Mouse (Mus musculus): ENCODE measurements around the gene Dhrs3.

Dhrs3 gene

DNA sequence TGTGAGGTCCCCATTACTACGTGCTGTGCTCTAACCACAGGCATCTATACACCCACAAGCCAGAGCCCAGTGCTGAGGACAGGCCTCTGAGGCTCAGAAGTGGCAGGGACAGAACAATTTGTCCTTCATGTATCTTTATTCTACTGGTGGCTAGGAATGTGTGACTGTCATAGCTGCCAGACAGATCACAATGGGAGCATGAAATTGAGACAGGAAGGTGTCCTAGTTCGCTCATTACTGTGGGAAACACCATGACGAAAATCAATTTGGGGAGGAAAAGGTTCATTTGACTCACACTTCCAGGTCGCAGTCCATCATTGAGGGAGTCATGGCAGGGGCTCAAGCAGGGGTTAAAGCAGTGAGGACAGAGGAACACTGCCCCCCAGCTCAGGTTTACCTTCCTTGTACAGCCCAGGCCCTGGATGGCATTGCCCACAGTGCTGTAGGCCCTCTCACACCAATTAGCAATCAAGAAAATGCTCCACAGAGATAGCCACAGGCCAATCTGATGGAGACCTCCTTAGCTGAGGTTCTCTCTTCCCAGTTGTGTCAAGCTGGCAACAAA lies 47.3 kb downstream of the Dhrs3 start:
- no peak for DNase-seq (ENCODE audit: low spot score)

DNA sequence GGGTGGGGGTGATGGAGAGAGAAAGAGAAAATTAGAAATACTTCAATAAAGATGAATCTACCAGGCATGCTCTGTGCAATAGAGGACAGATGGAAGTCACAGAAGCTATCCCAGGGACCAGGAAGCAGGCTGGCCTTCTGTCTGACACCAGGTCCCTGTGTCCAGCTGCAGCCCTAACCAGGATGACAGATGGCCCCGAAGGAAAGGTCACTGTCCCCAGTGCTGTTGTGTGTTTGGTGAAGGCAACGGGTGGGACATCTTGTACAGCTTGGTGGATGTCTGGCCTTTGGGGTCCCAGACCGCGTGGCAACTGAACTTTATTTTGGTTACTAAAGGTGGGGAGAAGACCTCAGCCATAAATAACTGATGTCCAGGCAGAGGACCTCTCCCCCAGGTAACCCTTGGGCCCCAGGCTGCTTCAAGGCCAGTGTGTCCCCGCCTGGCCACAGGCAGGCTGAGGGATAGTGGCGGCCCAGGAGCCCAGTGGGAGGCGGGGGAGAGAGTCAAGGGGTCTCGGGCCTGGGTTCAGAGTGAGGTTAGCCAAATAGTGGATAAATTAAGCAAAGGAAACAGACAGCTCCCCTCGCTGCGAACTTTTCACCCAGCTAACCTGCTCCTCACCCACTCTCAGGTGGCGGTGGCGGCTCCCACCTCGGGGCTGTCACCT lies 48.3 kb downstream of the Dhrs3 start:
- DNase-seq (ENCODE audit: low spot score) = peak; percentile 33

DNA sequence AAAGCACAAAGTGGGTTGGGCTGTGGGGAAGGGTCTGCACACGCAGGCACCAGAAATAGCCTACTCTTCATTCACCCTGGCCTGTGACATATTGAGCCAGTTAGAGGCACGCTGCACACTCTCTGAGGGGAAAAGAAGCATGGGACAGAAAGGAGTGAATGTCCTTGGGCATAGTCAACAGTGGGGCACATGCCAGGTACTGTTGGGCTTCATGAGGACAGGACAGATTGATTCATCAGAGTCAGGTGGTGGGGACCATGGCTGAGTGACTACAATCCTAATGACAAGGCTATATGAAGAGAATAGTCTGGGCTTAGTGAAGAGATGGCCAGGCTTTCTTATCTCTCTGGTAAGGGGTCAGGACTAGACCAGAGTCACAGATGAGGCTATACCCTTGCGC lies 49.8 kb downstream of the Dhrs3 start:
- DNase-seq (ENCODE audit: low spot score) = no peak

DNA sequence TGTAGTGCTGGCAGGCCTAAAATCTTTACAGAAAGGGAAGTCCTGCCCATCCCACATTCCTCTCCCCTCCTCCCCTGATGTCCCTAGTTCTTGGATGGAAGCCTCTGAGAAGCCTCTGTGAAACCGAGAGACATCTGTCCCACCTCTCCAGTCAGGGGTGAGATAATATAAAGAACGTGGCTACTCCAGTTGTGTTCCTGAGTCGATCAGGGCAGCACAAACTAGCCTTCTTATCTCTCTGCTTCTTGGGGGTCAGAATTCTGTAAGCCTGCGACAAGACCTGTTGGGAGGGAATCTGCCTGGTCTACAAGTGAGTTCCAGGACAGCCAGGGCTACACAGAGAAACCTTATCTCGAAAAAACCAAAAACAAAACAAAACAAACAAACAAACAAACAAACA lies 50.6 kb downstream of the Dhrs3 start:
- DNase-seq (ENCODE audit: low spot score) = no peak

DNA sequence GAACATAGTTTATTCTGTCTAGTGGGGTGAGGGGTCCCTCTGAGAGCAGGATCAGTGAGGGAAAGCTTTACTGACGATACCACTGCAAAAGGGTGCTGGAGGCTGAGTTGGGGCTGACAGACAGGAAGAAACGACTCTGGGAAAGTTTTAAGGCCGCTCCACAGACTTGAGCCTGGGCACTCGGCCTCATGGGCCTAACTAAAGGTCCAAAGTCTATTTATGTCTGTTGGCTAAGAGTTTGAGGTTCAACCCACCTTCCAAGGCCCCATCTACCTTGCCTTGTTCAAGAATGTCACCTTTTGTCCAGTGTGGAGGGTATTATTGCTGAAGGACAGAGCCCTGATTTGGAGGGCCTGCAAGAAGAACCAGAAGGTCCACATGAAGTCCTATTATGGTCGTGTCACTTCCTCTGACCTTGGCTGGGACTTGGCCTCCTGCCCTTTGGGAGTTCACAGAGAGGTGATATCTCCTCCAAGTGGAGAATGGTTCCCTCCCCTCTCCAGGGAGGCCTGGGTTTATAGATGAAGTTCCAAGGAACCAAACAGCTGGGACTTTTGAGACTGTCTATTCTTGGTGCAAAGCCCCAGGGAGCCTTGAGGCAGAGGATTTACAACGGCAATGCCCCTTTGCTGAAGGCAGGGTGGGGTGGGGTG lies 55.2 kb downstream of the Dhrs3 start:
- no peak for DNase-seq (ENCODE audit: low spot score)

DNA sequence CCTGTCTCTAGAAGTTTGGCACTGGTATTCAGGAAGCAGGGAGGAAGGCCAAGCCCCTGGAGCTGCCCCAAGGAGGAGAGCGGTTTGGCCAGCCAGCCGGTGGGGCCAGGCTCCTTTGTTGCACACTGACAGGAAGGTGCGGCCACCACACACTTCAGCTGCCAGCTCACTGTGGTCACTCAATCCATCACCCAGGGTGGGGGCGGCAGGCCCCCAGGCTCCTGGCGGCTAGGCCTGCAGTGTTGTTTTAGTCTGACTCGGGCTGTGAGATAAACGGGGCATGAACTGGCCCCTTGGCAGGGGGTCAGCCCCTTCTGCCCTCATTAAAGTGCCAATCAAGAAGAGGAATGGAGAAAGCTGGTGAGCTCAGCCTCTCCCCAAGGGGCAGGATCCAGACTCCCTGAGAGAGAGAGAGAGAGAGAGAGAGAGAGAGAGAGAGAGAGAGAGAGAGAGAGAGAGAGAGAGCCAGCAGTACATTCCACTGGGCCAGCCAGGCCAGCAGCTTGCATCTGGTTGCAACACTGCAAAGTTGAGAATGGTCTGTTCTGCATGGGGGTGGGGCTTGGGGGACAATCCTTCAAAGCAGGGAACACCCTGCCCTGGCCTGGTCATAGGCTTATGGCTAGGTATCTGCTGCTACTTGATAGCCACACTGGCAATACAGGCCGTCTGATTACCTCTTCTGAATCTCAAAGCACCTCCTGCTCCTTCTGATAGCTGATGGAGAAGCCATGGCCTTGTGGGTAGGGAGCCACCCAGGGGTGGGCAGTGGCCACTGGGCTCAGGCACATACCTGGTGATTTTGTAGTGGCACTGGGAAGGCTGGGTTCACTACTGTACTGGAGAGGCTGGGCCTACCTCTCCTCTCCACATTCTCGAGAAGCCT lies 57.1 kb downstream of the Dhrs3 start:
- peak; percentile 82 for DNase-seq (ENCODE audit: low spot score)

DNA sequence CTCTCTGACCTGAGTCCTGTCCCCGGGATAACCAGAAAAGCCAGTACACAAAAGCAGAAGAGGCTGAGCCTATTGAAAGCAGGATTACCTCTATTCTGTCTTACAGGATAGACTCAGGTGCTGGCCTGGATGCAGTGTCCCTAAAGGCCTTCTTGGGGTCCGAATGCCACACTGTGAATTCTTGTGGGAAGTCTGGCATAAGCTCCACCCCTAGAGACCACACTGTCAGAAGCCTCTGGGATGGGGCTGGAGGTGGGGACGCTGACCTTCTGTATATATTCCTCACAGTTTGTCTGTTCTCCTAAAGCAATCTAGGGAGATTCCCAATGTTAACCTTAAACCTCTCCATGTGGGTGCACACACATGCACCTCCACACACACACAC lies 57.7 kb downstream of the Dhrs3 start:
- no peak for DNase-seq (ENCODE audit: low spot score)

DNA sequence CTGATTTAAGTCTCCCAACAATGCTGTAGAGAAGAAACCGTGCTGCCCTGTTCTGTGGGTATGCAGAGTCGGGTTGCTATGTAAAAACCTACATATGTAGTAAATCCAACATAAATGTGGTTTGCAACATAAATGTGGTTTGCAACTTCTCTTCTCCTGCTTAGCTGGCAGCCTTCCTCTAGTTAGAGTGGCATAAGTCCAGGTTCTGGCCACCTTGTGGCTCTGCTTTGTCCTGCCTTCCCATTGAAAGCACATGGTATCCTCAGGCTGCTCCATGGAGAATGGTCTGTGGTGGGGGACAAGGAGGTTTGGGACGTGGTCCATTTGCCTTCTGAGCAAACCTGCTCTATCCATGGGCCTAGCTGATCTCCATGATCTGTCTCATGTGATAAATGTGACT lies 58.3 kb downstream of the Dhrs3 start:
- no peak for DNase-seq (ENCODE audit: low spot score)

DNA sequence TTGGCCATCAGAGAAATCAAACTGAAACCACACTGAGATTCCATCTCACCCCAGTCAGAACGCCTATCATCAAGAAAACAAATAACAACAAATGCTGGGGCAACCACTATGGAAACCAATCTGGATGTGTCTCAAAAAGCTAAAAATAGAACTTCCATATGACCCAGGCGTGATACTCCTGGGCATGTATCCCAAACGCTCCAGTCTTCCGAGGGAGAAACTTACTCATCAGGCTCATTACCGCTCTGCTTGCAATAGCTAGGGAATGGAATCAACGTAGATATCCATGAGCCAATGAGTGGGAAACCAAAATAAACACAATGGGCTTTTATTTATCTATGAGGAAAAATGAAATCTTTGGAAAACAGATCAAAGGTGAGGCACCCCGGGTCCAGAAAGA lies 59.2 kb downstream of the Dhrs3 start:
- DNase-seq (ENCODE audit: low spot score) = no peak

DNA sequence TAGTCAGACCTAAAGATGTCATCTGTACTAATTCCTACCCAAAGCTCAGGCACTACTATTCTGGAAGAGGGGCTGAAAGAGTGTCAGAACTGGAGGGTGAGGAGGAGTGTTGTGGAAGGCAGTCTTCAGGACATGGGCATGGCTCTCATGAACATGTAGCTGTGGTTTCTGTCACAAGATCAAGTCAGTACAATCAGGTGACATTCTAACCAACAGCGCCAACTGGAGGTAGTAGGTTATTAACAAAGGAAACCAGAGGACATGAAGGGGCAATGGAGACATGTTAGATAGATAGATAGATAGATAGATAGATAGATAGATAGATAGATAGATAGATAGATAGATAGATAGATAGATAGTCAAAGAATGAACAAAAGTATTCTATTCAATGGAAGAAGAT lies 60.8 kb downstream of the Dhrs3 start:
- no peak for DNase-seq (ENCODE audit: low spot score)

DNA sequence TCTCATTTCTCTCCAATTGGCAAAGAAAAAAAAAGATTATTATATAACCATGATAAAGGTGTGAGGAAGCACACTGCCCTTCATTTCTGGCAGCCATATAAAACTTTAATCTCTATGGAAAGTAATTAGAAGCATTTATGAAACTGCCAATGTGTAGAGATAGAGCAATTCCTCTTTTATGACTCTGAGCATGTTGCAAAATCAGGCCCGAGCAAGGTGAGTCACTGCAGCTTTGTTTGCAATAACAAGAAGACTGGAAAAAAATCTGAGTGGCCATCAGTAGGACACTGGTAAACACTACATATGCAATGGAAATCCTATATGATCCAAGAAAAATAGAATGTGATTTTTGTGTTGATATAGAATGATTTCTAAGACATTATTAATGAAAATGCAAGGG lies 63.2 kb downstream of the Dhrs3 start:
- DNase-seq (ENCODE audit: low spot score) = no peak

DNA sequence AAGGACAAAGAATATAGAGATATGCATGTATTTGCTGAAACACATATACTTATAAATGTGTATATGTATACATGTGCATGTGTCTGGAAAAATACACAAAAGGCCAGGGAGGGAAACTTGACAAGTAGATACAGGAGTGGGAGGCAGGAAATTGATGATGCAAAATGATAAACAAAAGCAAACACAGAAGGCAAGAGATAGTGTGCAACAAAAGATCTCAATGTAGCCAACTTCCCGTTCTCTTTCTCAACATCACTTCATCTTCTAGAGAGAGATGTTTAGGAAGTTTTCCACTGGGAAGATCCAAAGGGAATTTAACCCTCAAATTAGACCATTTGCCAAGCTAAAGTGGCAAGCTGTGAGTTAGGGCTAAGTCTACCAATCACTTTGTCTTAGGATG lies 63.7 kb downstream of the Dhrs3 start:
- no peak for DNase-seq (ENCODE audit: low spot score)

DNA sequence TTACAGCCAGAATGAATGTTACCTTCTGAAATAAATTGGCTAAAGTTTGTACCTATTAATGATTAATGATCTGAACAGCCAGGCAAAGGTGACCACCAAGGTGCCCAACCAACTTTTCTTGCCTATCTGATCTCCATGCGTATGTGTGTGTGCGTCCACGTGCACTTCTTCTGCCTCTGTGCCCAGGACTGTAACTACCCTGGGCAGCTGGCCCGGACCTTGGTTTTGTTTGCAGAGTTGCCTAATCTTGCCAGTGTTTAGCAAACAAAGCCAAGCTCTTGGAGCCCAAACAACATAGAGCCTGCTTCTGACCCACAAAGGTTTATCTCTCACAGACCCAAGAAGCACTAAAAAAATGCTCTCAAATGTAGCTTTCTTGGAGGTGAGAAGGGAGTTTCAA lies 64.6 kb downstream of the Dhrs3 start:
- DNase-seq (ENCODE audit: low spot score) = no peak

DNA sequence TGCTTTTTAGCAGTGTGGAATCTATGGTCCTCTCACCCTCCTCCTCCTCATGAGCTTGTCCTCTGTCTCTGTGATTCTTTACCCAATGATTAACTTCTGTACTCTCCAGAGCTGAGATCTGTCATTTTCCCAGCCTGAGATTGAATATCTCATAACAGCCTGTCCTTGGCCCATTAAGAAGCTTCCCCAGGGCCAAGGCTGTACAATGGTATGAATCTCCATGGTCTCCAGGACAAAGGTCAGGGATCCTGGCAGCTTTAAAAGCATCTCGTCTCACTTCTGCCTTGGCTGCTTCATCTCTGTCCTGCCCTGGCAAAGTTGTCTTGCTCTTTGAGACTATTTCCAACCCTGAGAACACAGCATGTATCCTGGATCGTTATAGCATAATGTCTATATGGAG lies 65.1 kb downstream of the Dhrs3 start:
- no peak for DNase-seq (ENCODE audit: low spot score)

DNA sequence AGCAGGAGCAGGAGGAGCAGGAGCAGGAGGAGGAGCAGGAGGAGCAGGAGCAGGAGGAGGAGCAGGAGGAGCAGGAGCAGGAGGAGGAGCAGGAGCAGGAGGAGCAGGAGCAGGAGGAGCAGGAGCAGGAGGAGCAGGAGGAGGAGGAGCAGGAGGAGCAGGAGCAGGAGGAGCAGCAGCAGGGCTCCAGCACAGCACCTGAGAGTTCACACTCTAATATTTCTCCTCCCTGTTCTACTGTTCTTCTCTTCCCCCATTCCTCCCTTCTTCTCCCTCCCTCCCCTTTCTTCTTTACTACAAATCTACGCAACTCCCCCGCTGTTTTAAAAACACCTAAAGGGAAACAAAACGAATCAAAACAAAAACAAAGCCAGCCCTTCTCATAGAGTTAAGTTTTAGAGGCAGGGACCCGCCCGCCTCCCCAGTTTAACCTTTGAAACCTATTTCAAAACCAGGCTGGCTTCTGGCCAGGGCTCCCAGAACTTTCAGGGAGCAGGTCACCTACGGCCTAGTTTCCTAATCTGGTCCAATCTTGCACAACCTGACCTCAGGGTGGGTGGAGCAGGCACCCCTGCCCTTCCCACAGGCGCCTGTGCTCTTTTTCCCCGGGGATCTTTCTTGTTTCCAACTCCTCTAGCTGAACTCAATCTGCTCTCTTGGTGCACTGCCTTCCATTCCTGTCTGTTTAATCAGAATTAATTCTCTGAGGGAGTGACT lies 67.7 kb downstream of the Dhrs3 start:
- DNase-seq (ENCODE audit: low spot score) = no peak

DNA sequence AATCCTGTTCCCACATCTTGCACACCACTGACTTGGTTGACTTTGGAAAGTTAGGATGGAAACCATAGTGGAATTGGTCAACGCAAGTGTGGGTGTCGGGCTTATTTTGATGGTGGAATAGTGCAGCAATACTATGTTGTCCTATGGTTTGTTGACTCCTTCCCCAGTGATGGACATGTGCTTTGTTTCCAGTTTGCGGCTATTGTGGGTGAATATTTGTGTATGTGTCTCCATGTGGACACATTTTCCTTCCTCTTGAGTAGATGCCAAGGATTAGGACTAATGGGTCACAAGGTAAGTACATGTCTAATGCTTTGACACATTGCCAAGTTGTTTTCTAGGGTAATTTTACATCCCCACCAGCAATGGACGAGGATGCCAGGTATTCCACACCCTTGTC lies 68.6 kb downstream of the Dhrs3 start:
- DNase-seq (ENCODE audit: low spot score) = no peak

DNA sequence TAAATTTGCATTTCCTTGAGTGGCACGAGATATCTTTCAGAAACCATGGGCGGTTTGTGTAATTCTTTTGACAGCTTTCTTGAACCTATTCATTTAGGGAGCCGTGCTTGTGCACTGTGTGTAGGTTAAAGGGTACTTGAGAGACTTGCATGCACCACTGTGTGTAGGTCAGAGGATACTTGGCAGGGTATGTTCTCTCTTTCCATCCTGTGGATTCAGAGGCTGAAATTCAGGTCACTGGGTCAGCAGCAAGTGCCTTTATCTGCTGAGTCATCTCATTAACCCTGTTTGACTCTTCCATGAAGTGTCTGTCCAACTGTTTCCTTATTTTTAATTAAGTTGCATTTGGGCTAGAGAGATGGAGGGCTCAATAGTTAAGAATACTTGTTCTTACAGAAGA lies 69.1 kb downstream of the Dhrs3 start:
- DNase-seq (ENCODE audit: low spot score) = no peak

DNA sequence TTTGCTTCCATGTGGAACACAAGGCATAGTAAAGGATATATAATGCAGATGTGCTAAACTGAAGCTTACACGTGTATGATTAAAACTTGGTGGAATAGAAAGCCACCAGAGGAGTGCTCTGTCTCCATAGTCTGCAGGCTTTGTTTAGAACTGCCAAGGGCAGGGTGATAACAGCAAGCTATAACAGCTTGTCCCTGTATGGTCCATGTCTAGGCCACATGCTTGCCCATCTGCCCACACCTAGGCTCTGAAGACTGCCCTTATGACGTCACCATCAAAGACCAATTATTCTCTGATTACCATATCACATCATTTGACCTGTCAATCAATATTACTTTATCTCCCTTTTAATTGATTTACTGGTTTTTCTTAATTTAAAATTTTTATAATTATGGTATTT lies 72.6 kb downstream of the Dhrs3 start:
- no peak for DNase-seq (ENCODE audit: low spot score)

DNA sequence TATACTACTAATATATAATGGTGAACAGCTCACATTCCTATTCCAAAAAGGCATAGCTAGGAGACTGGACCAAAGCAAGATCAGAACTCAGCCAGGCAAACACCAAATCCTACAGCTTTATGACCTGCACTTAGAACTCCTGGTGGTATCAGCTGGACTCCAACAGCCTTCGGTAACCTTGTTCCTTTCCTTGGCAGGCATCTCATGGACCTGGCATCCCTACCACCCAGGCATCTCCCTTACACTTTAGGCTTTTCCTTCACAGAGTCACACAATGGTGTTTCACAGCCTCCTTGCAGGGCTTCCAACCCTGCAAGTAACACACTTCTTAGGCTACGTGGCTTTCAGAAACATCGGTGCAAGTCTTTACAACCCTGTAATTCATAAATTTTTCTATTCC lies 75.7 kb downstream of the Dhrs3 start:
- DNase-seq (ENCODE audit: low spot score) = no peak

DNA sequence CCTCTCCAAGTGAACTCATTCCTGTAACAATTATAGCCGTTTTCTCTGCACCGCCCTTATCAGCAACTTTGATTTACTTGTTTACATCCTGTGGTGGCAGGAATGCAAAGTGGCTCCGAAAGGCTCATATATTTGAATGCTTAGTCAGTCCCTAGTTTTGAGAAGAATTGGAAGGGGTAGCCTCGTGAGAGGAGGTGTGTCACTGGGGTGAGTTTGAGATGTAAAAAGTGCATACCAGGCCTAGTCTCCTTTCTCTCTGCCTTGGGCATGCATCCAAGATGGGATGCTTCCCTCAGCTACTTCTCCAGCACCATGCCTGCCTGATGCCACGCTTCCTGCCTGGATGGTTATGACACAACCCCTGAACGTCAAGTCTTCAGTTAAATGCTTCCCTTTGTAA lies 76.4 kb downstream of the Dhrs3 start:
- no peak for DNase-seq (ENCODE audit: low spot score)

DNA sequence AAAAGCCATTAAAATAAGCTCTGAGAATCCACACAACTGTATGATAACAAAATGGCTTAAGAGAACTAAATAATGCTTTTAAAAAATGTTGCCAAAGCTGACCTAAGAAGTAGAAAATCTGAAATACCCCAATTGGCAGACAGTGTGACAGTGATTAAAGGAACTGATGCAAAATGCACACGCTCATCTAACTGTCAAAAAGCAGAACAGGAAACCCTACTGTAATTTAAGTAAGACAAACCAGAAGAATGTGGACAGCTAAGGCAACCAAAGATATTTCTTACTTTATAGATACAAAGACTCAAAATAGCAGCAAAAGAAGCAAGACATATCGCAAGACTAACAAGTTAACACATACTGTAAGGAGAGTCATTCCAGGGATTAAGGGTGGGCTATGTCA lies 78.4 kb downstream of the Dhrs3 start:
- no peak for DNase-seq (ENCODE audit: low spot score)
